Mouse (Mus musculus): Measurements from ENCODE around the gene Eef2k. TPM values are rescaled to one million over a fixed set of nuclear protein-coding genes. Genes with fewer than 3 reads are reported as not detected.

Gene Eef2k
- polyA plus RNA-seq, 1 experiment from 2014 or later: 48.5 TPM

- ATAC-seq (ENCODE audit: low read depth): no peak
- no peak overlapping the region for H3K4me3 ChIP-seq (ENCODE audit: low read length)
- H3K36me3 ChIP-seq (ENCODE audit: control insufficient read depth, insufficient read depth, low read length): no peaks in the 10 kb centered on the region
- H3K9me3 ChIP-seq (ENCODE audit: control insufficient read depth, low read length): no peaks in the 10 kb centered on the region
- H3K27ac ChIP-seq (ENCODE audit: low read length): no peak overlapping the region
- H3K4me1 ChIP-seq (replicated peaks; ENCODE audit: control insufficient read depth, insufficient read depth, low read length): peaks cover 8% of the 10 kb centered on the region
- no peak overlapping the region for H3K4me2 ChIP-seq (ENCODE audit: low read depth, low read length)
- H3K27me3 ChIP-seq (ENCODE audit: control insufficient read depth, insufficient read depth, low read depth, low read length): no peaks in the 10 kb centered on the region
- WGBS: 79% methylated on average over 2 of the region's 2 CpGs
- H3K9ac ChIP-seq (ENCODE audit: low read length): no peak overlapping the region
These were observed 2.8 kb upstream of the Eef2k start for GRCm38 (mm10) chr7:120839786-120840185.

GRCm38 (mm10) chr7:120843037-120843621, 498 bp downstream of the Eef2k start:
- Histone ChIP-seq H3K27me3 (ENCODE audit: control insufficient read depth, insufficient read depth, low read depth, low read length) (no peaks in the 10 kb centered on the region), H3K27ac (ENCODE audit: low read length) (peak overlapping the region; percentile 99), H3K4me2 (ENCODE audit: low read depth, low read length) (peak overlapping the region; percentile 82), H3K4me3 (ENCODE audit: low read length) (peak overlapping the region; percentile 71), H3K36me3 (ENCODE audit: control insufficient read depth, insufficient read depth, low read length) (peaks cover 7% of the 10 kb centered on the region), H3K9me3 (ENCODE audit: control insufficient read depth, low read length) (no peaks in the 10 kb centered on the region), H3K4me1 (replicated peaks; ENCODE audit: control insufficient read depth, insufficient read depth, low read length) (peaks cover 12% of the 10 kb centered on the region), H3K9ac (ENCODE audit: low read length) (peak overlapping the region; percentile 88)
- WGBS: 0% methylated on average over 40 of the region's 40 CpGs
- peak; percentile 88 for ATAC-seq (ENCODE audit: low read depth)

DNA sequence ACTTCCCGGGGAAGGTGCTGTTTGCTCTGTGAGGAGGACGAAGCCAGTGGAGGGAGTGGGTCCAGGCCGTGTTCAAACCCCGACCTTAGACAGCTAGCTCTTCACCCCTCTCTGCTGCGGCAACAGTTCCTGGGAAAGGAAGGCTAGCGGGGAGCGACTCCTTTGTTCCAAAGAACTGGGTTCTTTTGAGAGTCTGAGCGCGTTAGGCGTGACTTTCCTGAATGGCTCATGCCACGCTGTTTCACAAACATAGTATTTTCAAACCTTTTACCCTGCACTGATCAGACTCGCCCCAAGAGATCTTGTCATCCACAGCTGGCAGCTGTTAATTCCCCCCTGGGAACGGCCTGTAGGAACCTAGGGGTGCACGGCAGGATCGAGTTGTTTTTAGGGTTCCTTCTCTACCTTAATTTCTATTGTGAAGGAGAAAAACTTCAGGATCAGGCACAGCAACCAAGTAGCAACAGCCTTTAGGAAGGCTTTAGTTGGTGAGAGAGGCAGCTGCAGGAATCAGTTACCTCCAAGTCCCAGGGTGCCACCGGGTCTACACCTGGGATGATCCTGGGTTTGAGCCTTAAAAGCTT, 1.3 kb downstream of the Eef2k start:
- no peaks in the 10 kb centered on the region for H3K9me3 ChIP-seq (ENCODE audit: control insufficient read depth, low read length)
- H3K36me3 ChIP-seq (ENCODE audit: control insufficient read depth, insufficient read depth, low read length): peaks cover 7% of the 10 kb centered on the region
- ATAC-seq (ENCODE audit: low read depth): peak; percentile 16; the same call in 1 of the 2 replicates
- H3K27me3 ChIP-seq (ENCODE audit: control insufficient read depth, insufficient read depth, low read depth, low read length): no peaks in the 10 kb centered on the region
- H3K4me1 ChIP-seq (replicated peaks; ENCODE audit: control insufficient read depth, insufficient read depth, low read length): peaks cover 12% of the 10 kb centered on the region
- peak overlapping the region; percentile 88 for H3K9ac ChIP-seq (ENCODE audit: low read length)
- 3% methylated on average over 16 of the region's 16 CpGs for WGBS
- H3K4me2 ChIP-seq (ENCODE audit: low read depth, low read length): peak overlapping the region; percentile 82
- H3K27ac ChIP-seq (ENCODE audit: low read length): peak overlapping the region; percentile 99
- H3K4me3 ChIP-seq (ENCODE audit: low read length): peak overlapping the region; percentile 71

GRCm38 (mm10) chr7:120844689-120845088, 2.1 kb downstream of the Eef2k start:
- Histone ChIP-seq H3K4me3 (ENCODE audit: low read length) (peak overlapping the region; percentile 71), H3K9me3 (ENCODE audit: control insufficient read depth, low read length) (no peaks in the 10 kb centered on the region), H3K4me2 (ENCODE audit: low read depth, low read length) (peak overlapping the region; percentile 82), H3K4me1 (replicated peaks; ENCODE audit: control insufficient read depth, insufficient read depth, low read length) (peaks cover 12% of the 10 kb centered on the region), H3K27ac (ENCODE audit: low read length) (no peak overlapping the region), H3K9ac (ENCODE audit: low read length) (peak overlapping the region; percentile 88), H3K36me3 (ENCODE audit: control insufficient read depth, insufficient read depth, low read length) (peaks cover 7% of the 10 kb centered on the region), H3K27me3 (ENCODE audit: control insufficient read depth, insufficient read depth, low read depth, low read length) (no peaks in the 10 kb centered on the region)
- no peak for ATAC-seq (ENCODE audit: low read depth)
- 26% methylated on average over 9 of the region's 9 CpGs for WGBS

- H3K27ac ChIP-seq (ENCODE audit: low read length): no peak overlapping the region
- no peak for ATAC-seq (ENCODE audit: low read depth)
- H3K4me2 ChIP-seq (ENCODE audit: low read depth, low read length): no peak overlapping the region
- peaks cover 7% of the 10 kb centered on the region for H3K36me3 ChIP-seq (ENCODE audit: control insufficient read depth, insufficient read depth, low read length)
- H3K9ac ChIP-seq (ENCODE audit: low read length): no peak overlapping the region
- no peaks in the 10 kb centered on the region for H3K9me3 ChIP-seq (ENCODE audit: control insufficient read depth, low read length)
- H3K4me1 ChIP-seq (replicated peaks; ENCODE audit: control insufficient read depth, insufficient read depth, low read length): peaks cover 24% of the 10 kb centered on the region
- WGBS: 78% methylated on average over 3 of the region's 3 CpGs
- no peak overlapping the region for H3K4me3 ChIP-seq (ENCODE audit: low read length)
- H3K27me3 ChIP-seq (ENCODE audit: control insufficient read depth, insufficient read depth, low read depth, low read length): no peaks in the 10 kb centered on the region
These were observed 6.3 kb downstream of the Eef2k start for GRCm38 (mm10) chr7:120848831-120849512.

DNA sequence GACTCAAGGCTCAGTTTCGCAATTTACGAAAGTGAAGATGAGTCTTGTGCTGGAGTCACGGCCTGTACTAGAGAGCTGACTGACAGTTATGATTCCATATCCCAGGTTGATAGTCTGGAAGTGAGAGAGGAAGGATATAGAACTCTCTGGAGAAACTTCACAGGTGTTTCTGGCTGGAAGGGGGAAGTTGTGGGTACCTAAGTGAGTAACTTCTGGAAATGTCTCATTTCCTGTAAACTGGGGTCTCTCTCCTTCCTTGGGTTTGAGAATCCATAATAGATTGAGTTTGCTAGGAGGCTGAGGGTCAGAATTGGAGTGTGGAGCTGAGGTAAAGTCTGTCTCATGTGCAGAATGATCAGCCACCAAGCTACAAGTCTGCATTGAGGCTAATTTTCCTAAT, 7.5 kb downstream of the Eef2k start:
- Histone ChIP-seq H3K4me2 (ENCODE audit: low read depth, low read length) (no peak overlapping the region), H3K27ac (ENCODE audit: low read length) (no peak overlapping the region), H3K4me1 (replicated peaks; ENCODE audit: control insufficient read depth, insufficient read depth, low read length) (peaks cover 12% of the 10 kb centered on the region), H3K4me3 (ENCODE audit: low read length) (no peak overlapping the region), H3K27me3 (ENCODE audit: control insufficient read depth, insufficient read depth, low read depth, low read length) (no peaks in the 10 kb centered on the region), H3K36me3 (ENCODE audit: control insufficient read depth, insufficient read depth, low read length) (peaks cover 7% of the 10 kb centered on the region), H3K9me3 (ENCODE audit: control insufficient read depth, low read length) (no peaks in the 10 kb centered on the region), H3K9ac (ENCODE audit: low read length) (no peak overlapping the region)
- WGBS: 88% methylated on average over 3 of the region's 3 CpGs
- ATAC-seq (ENCODE audit: low read depth): no peak

GRCm38 (mm10) chr7:120859854-120860253, 17.2 kb downstream of the Eef2k start:
- Histone ChIP-seq H3K4me3 (ENCODE audit: low read length) (no peak overlapping the region), H3K27ac (ENCODE audit: low read length) (no peak overlapping the region), H3K4me2 (ENCODE audit: low read depth, low read length) (no peak overlapping the region), H3K4me1 (replicated peaks; ENCODE audit: control insufficient read depth, insufficient read depth, low read length) (peaks cover 20% of the 10 kb centered on the region), H3K9me3 (ENCODE audit: control insufficient read depth, low read length) (no peaks in the 10 kb centered on the region), H3K27me3 (ENCODE audit: control insufficient read depth, insufficient read depth, low read depth, low read length) (no peaks in the 10 kb centered on the region), H3K36me3 (ENCODE audit: control insufficient read depth, insufficient read depth, low read length) (peaks cover 2% of the 10 kb centered on the region; the same call in 1 of the 2 replicates), H3K9ac (ENCODE audit: low read length) (no peak overlapping the region)
- ATAC-seq (ENCODE audit: low read depth): no peak
- 77% methylated on average over 11 of the region's 11 CpGs for WGBS

- H3K27ac ChIP-seq (ENCODE audit: low read length): no peak overlapping the region
These were observed 18.3 kb downstream of the Eef2k start for GRCm38 (mm10) chr7:120860799-120861487.

GRCm38 (mm10) chr7:120861488-120862047, 18.9 kb downstream of the Eef2k start:
- H3K4me3 ChIP-seq (ENCODE audit: low read length): no peak overlapping the region
- no peak overlapping the region for H3K27ac ChIP-seq (ENCODE audit: low read length)
- H3K36me3 ChIP-seq (ENCODE audit: control insufficient read depth, insufficient read depth, low read length): peaks cover 2% of the 10 kb centered on the region; the same call in 1 of the 2 replicates
- no peak overlapping the region for H3K4me2 ChIP-seq (ENCODE audit: low read depth, low read length)
- peaks cover 33% of the 10 kb centered on the region for H3K4me1 ChIP-seq (replicated peaks; ENCODE audit: control insufficient read depth, insufficient read depth, low read length)
- no peak overlapping the region for H3K9ac ChIP-seq (ENCODE audit: low read length)
- no peak for ATAC-seq (ENCODE audit: low read depth)
- 37% methylated on average over 2 of the region's 2 CpGs for WGBS
- H3K9me3 ChIP-seq (ENCODE audit: control insufficient read depth, low read length): no peaks in the 10 kb centered on the region
- no peaks in the 10 kb centered on the region for H3K27me3 ChIP-seq (ENCODE audit: control insufficient read depth, insufficient read depth, low read depth, low read length)

More at GRCm38 (mm10) chr7:120860799-120861487, 18.3 kb downstream of the Eef2k start:
- WGBS: 40% methylated on average over 10 of the region's 10 CpGs
- Histone ChIP-seq H3K27me3 (ENCODE audit: control insufficient read depth, insufficient read depth, low read depth, low read length) (no peaks in the 10 kb centered on the region), H3K4me3 (ENCODE audit: low read length) (no peak overlapping the region), H3K4me1 (replicated peaks; ENCODE audit: control insufficient read depth, insufficient read depth, low read length) (peaks cover 30% of the 10 kb centered on the region), H3K36me3 (ENCODE audit: control insufficient read depth, insufficient read depth, low read length) (peaks cover 2% of the 10 kb centered on the region; the same call in 1 of the 2 replicates), H3K4me2 (ENCODE audit: low read depth, low read length) (no peak overlapping the region), H3K9me3 (ENCODE audit: control insufficient read depth, low read length) (no peaks in the 10 kb centered on the region), H3K9ac (ENCODE audit: low read length) (no peak overlapping the region)
- no peak for ATAC-seq (ENCODE audit: low read depth)
